Mouse (Mus musculus): ENCODE measurements around the gene Slc6a13.

GRCm38 (mm10) chr6:121274356-121274755 lies 25.7 kb upstream of the Slc6a13 start:
- TF ChIP-seq CTCF (IDR thresholded peaks at IDR 0.05; ENCODE audit: extremely low read depth, insufficient read depth, low read length) (no peak; the same call in 1 of the 2 replicates), POLR2A (IDR thresholded peaks at IDR 0.05; ENCODE audit: extremely low read depth, insufficient read depth, low read length) (no peak)
